Mouse (Mus musculus) thymus, adult 2 months (tissue): ENCODE measurements around the gene Dbn1. TPM values are rescaled to one million over a fixed set of nuclear protein-coding genes. Genes with fewer than 3 reads are reported as not detected.

ENCODE experiments used
- DNase-seq: peaks from one replicate; pipeline ENCODE4 v3.0.0; 2021
- H3K27ac ChIP-seq: fragments of 200-500 bp; 2 replicates; pipeline ENCODE4 v1.5.1; 2012; ENCODE audit warnings: low read length, control low read depth; ENCODE audit not compliant: control insufficient read depth, insufficient read depth
- H3K27me3 ChIP-seq: fragments of 200-500 bp; 2 replicates; pipeline ENCODE4 v1.6.1; 2012; ENCODE audit warnings: mild to moderate bottlenecking, low read length, moderate library complexity, mixed read lengths; ENCODE audit not compliant: control insufficient read depth, insufficient read depth
- H3K36me3 ChIP-seq: fragments of 200-500 bp; 2 replicates; pipeline ENCODE4 v1.6.1; 2012; ENCODE audit warnings: mild to moderate bottlenecking, low read length, moderate library complexity; ENCODE audit not compliant: control insufficient read depth, insufficient read depth
- H3K4me1 ChIP-seq: fragments of 200-500 bp; replicated peaks from 2 replicates; pipeline ENCODE4 v1.6.1; 2012; ENCODE audit warnings: low read length; ENCODE audit not compliant: control insufficient read depth, insufficient read depth
- H3K4me3 ChIP-seq: fragments of 200-500 bp; 2 replicates; pipeline ENCODE4 v1.5.1; 2012; ENCODE audit warnings: mild to moderate bottlenecking, low read length, control low read depth, moderate library complexity; ENCODE audit not compliant: control insufficient read depth, insufficient read depth
- CTCF ChIP-seq: fragments of 200-500 bp; IDR thresholded peaks from 2 replicates; pipeline ENCODE4 v1.5.1; 2012; ENCODE audit warnings: mild to moderate bottlenecking, control low read depth, low read length, moderate library complexity, borderline replicate concordance; ENCODE audit not compliant: control insufficient read depth, poor library complexity, insufficient read depth; ENCODE audit errors: extremely low read depth
- POLR2A ChIP-seq: fragments of 200-500 bp; IDR thresholded peaks from 2 replicates; pipeline ENCODE4 v1.6.1; 2012; ENCODE audit warnings: mild to moderate bottlenecking, low read length, control low read depth, moderate library complexity; ENCODE audit not compliant: control insufficient read depth, poor library complexity, insufficient read depth; ENCODE audit errors: extremely low read depth
- WGBS: fragments of 180-500 bp; shearing (Covaris S2); methylation state at CpG from one replicate; pipeline ENCODE4 v1.1.7; 2018; 5-methylcytosine and 5-hydroxymethylcytosine counted together
- polyA plus RNA-seq: library from polyadenylated mRNA; depleted of rRNA; stranded (reverse); fragments of >200 nt; gene quantifications from 2 replicates; pipeline ENCODE4 v1.2.3, GENCODE M21; 2012

Dbn1 gene
- polyA plus RNA-seq, 1 experiment, result 9.8 TPM

- H3K36me3 ChIP-seq, result no peaks in the 10 kb centered on the region
- TF ChIP-seq CTCF (no peak), POLR2A (no peak)
- no peak overlapping the region for H3K4me3 ChIP-seq
- 65% methylated on average over 11 of the region's 11 CpGs for WGBS
- peaks cover 10% of the 10 kb centered on the region; the same call in 1 of the 2 replicates for H3K27me3 ChIP-seq
- peaks cover 24% of the 10 kb centered on the region for H3K4me1 ChIP-seq
- H3K27ac ChIP-seq, result no peak overlapping the region
- DNase-seq, result no peak
Measured at GRCm38 (mm10) chr13:55473961-55474360, 13.9 kb downstream of the Dbn1 start.

- Histone ChIP-seq H3K27me3 (peaks cover 10% of the 10 kb centered on the region; the same call in 1 of the 2 replicates), H3K27ac (no peak overlapping the region), H3K4me3 (no peak overlapping the region), H3K36me3 (no peaks in the 10 kb centered on the region), H3K4me1 (peaks cover 19% of the 10 kb centered on the region)
- no peak for TF ChIP-seq POLR2A
- TF ChIP-seq CTCF, result 0 out of 2 replicates have a peak, but pooled peaks have one; percentile 9
- WGBS, result 32% methylated on average over 18 of the region's 18 CpGs
- DNase-seq, result peak; percentile 56
Measured at GRCm38 (mm10) chr13:55473076-55473831, 14.7 kb downstream of the Dbn1 start.

GRCm38 (mm10) chr13:55472132-55473022, 15.5 kb downstream of the Dbn1 start:
- TF ChIP-seq CTCF (no peak), POLR2A (no peak)
- H3K36me3 ChIP-seq, result no peaks in the 10 kb centered on the region
- H3K4me3 ChIP-seq, result peak overlapping the region; percentile 44
- WGBS, result 1% methylated on average over 92 of the region's 103 CpGs
- no peak overlapping the region for H3K27ac ChIP-seq
- peak; percentile 52 for DNase-seq
- peaks cover 10% of the 10 kb centered on the region; the same call in 1 of the 2 replicates for H3K27me3 ChIP-seq
- H3K4me1 ChIP-seq, result peaks cover 19% of the 10 kb centered on the region

- Histone ChIP-seq H3K4me1 (peaks cover 19% of the 10 kb centered on the region), H3K27me3 (peaks cover 10% of the 10 kb centered on the region; the same call in 1 of the 2 replicates), H3K4me3 (peak overlapping the region; percentile 44), H3K27ac (no peak overlapping the region), H3K36me3 (no peaks in the 10 kb centered on the region)
- TF ChIP-seq CTCF (no peak), POLR2A (no peak)
- DNase-seq, result no peak
- under 1% methylated on average over 31 of the region's 31 CpGs for WGBS
Measured at GRCm38 (mm10) chr13:55471819-55472131, 16.1 kb downstream of the Dbn1 start.

GRCm38 (mm10) chr13:55471156-55471818, 16.6 kb downstream of the Dbn1 start:
- Histone ChIP-seq H3K4me1 (peaks cover 19% of the 10 kb centered on the region), H3K27ac (no peak overlapping the region), H3K36me3 (no peaks in the 10 kb centered on the region), H3K27me3 (peaks cover 10% of the 10 kb centered on the region; the same call in 1 of the 2 replicates), H3K4me3 (peak overlapping the region; percentile 44)
- TF ChIP-seq CTCF (peak; percentile 99), POLR2A (no peak)
- peak; percentile 82 for DNase-seq
- under 1% methylated on average over 54 of the region's 54 CpGs for WGBS

- H3K4me3 ChIP-seq, result no peak overlapping the region
- H3K4me1 ChIP-seq, result peaks cover 19% of the 10 kb centered on the region
- H3K27me3 ChIP-seq, result peaks cover 10% of the 10 kb centered on the region; the same call in 1 of the 2 replicates
- no peak for TF ChIP-seq CTCF
- TF ChIP-seq POLR2A, result no peak
- no peak for DNase-seq
- no peak overlapping the region for H3K27ac ChIP-seq
- 74% methylated on average over 9 of the region's 9 CpGs for WGBS
- H3K36me3 ChIP-seq, result no peaks in the 10 kb centered on the region
Measured at GRCm38 (mm10) chr13:55470372-55470771, 17.5 kb downstream of the Dbn1 start.
